Mouse (Mus musculus) G1E (cell line): ENCODE data around the gene Alg14.

ENCODE experiments used
- CTCF ChIP-seq: IDR thresholded peaks from 2 replicates; pipeline ENCODE4 v1.5.1; 2012; ENCODE audit warnings: low read depth, low read length, inconsistent platforms, mixed read lengths
- GATA1 ChIP-seq: IDR thresholded peaks from 2 replicates; pipeline ENCODE4 v1.6.1; 2012; ENCODE audit warnings: borderline replicate concordance, low read length, inconsistent platforms, mixed read lengths

GRCm38 (mm10) chr3:121390724-121391123 is 99.2 kb downstream of the Alg14 start:
- TF ChIP-seq CTCF (no peak), GATA1 (no peak)
